Mouse (Mus musculus): Measurements from ENCODE around the gene Kalrn. TPM values are rescaled to one million over a fixed set of nuclear protein-coding genes. Genes with fewer than 3 reads are reported as not detected.

Gene Kalrn
- polyA plus RNA-seq, 1 experiment from 2014 or later = 11.0 TPM

GRCm38 (mm10) chr16:34400102-34400728, 173.1 kb downstream of the Kalrn start:
- DNase-seq (ENCODE audit: extremely low spot score, low spot score) = peak; percentile 45
- 51% methylated on average over 13 of the region's 13 CpGs for WGBS
- H3K36me3 ChIP-seq (replicated peaks) = no peaks in the 10 kb centered on the region
- no peaks in the 10 kb centered on the region for H3K9me3 ChIP-seq
- no peak overlapping the region for H3K27ac ChIP-seq
- peaks cover 10% of the 10 kb centered on the region; the same call in 1 of the 2 replicates for H3K4me1 ChIP-seq
- no peak overlapping the region for H3K4me3 ChIP-seq
- H3K27me3 ChIP-seq (ENCODE audit: poor library complexity, severe bottlenecking) = no peaks in the 10 kb centered on the region

DNA sequence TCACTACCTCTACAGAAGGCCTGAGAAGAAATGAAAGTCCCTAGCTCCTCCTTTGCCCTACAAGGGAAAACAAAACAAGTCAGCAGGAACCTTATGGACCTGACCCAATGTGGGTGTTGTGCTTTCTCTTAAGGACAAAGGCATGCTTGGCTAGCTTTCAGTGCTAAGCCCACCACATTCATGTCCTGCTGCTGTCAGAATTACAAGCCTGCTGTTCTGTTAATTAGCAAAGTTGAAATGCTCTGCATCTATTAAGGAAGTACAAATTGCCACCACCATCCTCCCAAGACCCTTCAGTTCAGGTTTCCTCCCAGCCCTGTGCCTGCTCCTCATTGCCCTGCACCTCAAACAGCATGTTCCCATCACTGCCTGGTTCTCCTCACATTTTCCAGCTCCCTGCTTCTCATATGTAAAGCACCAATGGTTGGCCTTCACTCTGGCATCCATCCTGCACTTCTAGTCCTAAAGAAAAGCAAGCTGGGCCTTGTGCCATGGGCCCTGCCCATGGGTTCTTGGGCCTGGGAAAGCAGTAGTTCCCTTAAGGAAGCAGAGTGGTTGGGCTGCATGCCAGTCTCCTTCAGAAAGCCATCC, 178.0 kb downstream of the Kalrn start:
- Histone ChIP-seq H3K4me3 (no peak overlapping the region), H3K4me1 (peaks cover 18% of the 10 kb centered on the region), H3K27me3 (ENCODE audit: poor library complexity, severe bottlenecking) (no peaks in the 10 kb centered on the region), H3K9me3 (no peaks in the 10 kb centered on the region), H3K27ac (no peak overlapping the region), H3K36me3 (replicated peaks) (no peaks in the 10 kb centered on the region; the same call in 1 of the 2 replicates)
- DNase-seq (ENCODE audit: extremely low spot score, low spot score) = no peak

DNA sequence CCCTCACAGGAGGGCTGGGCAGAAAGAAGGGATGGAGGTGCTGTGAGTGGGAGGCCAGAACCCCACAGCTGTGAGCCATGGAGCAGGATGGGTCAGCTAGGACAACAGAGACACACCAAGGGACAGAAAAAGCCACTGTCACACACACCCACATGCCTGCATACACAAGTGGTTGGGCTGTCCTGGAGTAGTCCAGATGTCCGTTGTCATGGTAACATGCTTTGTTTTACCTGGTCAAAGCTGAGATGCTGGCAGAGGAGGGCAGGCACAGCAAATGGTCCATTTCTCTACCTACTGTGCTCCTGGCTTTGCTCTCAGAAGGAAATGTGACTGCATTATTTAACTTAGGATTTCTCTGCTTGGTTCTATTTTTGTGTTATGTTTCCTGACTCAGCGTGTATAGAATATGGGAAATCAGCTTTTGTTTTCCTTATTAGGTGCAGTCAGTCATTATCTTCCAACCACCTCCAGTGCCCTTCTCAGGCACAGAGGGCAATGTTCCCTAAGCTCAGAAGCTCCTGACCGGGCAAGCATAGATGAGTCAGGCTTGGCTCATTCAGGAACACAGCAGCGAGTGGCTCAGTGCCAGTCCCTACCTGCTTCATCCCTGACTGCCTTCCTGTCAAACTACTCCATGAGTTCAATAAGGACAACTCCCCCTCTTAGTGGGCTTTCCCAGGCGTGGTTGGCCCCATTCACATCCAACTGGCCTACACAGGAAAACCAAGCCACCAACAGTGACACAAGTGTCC, 183.6 kb downstream of the Kalrn start:
- no peaks in the 10 kb centered on the region for H3K9me3 ChIP-seq
- H3K4me3 ChIP-seq = no peak overlapping the region
- H3K27me3 ChIP-seq (ENCODE audit: poor library complexity, severe bottlenecking) = no peaks in the 10 kb centered on the region
- no peak for DNase-seq (ENCODE audit: extremely low spot score, low spot score)
- H3K36me3 ChIP-seq (replicated peaks) = peaks cover 20% of the 10 kb centered on the region
- WGBS = 86% methylated on average over 5 of the region's 5 CpGs
- no peak overlapping the region for H3K27ac ChIP-seq
- H3K4me1 ChIP-seq = peaks cover 14% of the 10 kb centered on the region

DNA sequence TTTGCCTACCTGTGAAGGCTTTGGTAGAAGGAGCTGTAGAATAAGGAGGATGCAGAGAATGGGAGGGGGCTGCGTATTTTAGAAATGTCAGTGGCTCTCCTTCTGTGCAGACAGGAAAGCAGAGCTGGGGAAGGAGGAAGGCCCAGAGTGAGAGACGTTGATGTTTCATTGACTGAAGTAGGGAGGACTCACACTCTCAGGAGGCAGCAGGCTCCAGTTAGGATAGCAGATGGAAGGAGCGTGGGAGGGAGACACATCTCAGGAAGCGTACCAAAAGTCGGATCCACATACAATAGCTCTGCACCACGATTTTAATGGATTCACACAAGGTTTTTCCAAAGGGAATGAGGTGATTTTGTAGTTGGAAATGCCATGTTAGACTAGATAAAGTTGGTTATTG, 184.5 kb downstream of the Kalrn start:
- Histone ChIP-seq H3K27ac (no peak overlapping the region), H3K4me1 (peaks cover 12% of the 10 kb centered on the region), H3K27me3 (ENCODE audit: poor library complexity, severe bottlenecking) (no peaks in the 10 kb centered on the region), H3K4me3 (no peak overlapping the region), H3K36me3 (replicated peaks) (peaks cover 22% of the 10 kb centered on the region), H3K9me3 (no peaks in the 10 kb centered on the region)
- DNase-seq (ENCODE audit: extremely low spot score, low spot score) = no peak
- 90% methylated on average over 6 of the region's 6 CpGs for WGBS

DNA sequence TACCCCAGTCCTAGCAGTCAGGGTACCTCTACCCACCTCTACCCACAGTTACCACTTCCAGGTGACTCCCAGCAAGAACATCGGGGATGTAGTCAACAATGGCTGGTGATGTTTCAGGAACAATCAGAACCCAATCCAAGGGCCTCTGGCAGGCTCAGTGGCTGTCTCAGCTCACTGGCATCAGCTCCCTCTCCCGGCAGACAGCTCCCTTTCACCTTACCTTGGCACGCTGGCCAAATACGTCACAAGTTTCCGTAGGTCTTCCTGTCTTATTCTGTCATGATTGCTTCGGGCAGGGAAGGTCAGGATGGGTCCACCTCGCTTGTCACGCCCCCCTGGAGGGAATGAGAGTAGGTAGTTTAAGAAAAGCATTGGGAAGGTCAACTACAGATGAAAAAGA, 188.3 kb downstream of the Kalrn start:
- 94% methylated on average over 8 of the region's 8 CpGs for WGBS
- H3K9me3 ChIP-seq = no peaks in the 10 kb centered on the region
- H3K27ac ChIP-seq = no peak overlapping the region
- peaks cover 23% of the 10 kb centered on the region for H3K36me3 ChIP-seq (replicated peaks)
- no peak overlapping the region for H3K4me3 ChIP-seq
- no peaks in the 10 kb centered on the region for H3K27me3 ChIP-seq (ENCODE audit: poor library complexity, severe bottlenecking)
- H3K4me1 ChIP-seq = peaks cover 12% of the 10 kb centered on the region
- DNase-seq (ENCODE audit: extremely low spot score, low spot score) = no peak

DNA sequence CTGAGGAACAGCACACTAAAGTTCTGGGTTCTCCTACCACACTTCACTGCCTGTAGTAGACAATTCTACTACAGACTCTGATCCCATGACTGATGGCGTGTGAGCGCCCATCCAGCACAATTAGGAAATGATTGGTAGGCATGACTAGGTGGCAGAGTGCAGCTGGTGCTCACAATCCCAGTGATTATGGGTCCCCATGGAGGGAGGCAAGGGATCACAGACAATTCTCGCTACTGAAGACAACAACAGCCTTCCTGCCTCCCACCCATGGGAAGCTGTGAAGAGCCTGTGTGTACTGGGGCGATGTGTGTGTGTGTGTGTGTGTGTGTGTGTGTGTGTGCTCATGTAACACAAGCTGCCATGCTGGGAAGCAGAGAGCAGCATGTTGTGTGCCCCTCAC, 190.3 kb downstream of the Kalrn start:
- Histone ChIP-seq H3K36me3 (replicated peaks) (peaks cover 13% of the 10 kb centered on the region), H3K9me3 (no peaks in the 10 kb centered on the region), H3K4me1 (0 out of 2 replicates have a peak, but pooled peaks cover 4% of the 10 kb centered on the region), H3K27ac (peak overlapping the region; percentile 33; the same call in 1 of the 2 replicates), H3K27me3 (ENCODE audit: poor library complexity, severe bottlenecking) (no peaks in the 10 kb centered on the region), H3K4me3 (no peak overlapping the region)
- DNase-seq (ENCODE audit: extremely low spot score, low spot score) = no peak
- WGBS = 90% methylated on average over 4 of the region's 4 CpGs

DNA sequence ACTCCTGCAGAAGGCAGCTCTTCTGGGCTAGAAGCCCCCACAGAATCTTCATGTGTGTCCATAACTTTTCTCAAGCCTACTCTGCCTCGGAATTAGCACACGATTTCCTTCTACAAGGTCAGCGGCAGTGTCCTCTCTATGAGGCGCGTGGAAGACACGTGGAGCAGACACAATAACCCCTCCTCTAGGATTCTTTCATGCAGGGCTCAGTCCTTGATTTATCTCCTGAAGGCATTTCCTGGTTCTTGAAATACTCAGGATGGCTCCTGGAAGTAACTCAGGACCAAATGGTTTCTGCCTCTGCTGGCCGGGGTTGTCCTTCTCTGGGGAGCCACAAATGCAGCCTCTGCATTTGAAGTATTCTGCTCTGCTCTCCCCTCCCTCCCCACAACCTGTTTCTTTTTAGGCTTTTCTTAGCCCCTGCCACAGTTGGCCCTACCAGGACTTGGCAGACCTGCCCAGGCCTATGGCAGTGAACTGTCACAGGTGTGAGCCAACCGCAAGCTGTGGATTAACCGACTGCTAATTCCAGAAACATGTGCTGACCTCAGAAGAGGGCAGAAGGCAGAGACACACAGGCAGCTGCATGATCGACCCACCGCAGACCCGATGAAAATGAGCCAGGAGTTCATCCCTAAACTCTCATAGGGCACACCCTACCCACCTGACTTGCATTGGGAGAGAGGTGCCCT, 197.0 kb downstream of the Kalrn start:
- WGBS = 91% methylated on average over 12 of the region's 12 CpGs
- Histone ChIP-seq H3K4me1 (peaks cover 9% of the 10 kb centered on the region), H3K9me3 (no peaks in the 10 kb centered on the region), H3K4me3 (no peak overlapping the region), H3K27me3 (ENCODE audit: poor library complexity, severe bottlenecking) (no peaks in the 10 kb centered on the region), H3K27ac (no peak overlapping the region), H3K36me3 (replicated peaks) (no peaks in the 10 kb centered on the region)
- no peak for DNase-seq (ENCODE audit: extremely low spot score, low spot score)

DNA sequence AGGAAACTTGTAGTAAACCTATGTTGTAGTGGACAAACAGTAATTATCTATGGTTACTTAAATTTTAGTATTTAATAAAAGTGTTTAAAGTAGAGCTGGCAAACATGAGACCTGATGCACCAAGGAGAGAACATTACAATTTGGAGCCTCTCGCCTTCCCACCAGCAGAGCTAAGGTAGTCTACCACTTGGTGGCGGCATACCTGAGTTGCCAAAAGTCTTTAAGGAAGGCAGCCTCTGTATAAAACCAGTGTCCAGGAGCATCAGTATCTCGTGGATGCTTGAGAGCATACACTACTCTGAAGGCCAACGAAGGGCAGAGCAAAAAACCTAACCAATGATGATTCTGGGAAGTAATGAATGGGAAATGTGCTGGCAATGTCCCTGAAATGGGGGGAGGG, 199.8 kb downstream of the Kalrn start:
- Histone ChIP-seq H3K4me3 (no peak overlapping the region), H3K27ac (no peak overlapping the region), H3K27me3 (ENCODE audit: poor library complexity, severe bottlenecking) (no peaks in the 10 kb centered on the region), H3K9me3 (no peaks in the 10 kb centered on the region), H3K4me1 (peaks cover 11% of the 10 kb centered on the region), H3K36me3 (replicated peaks) (no peaks in the 10 kb centered on the region)
- 71% methylated on average over 4 of the region's 4 CpGs for WGBS
- DNase-seq (ENCODE audit: extremely low spot score, low spot score) = no peak

- H3K36me3 ChIP-seq (replicated peaks) = no peaks in the 10 kb centered on the region
- 89% methylated on average over 15 of the region's 15 CpGs for WGBS
- H3K4me1 ChIP-seq = peaks cover 8% of the 10 kb centered on the region
- DNase-seq (ENCODE audit: extremely low spot score, low spot score) = no peak
- H3K27ac ChIP-seq = no peak overlapping the region
- no peak overlapping the region for H3K4me3 ChIP-seq
- H3K27me3 ChIP-seq (ENCODE audit: poor library complexity, severe bottlenecking) = no peaks in the 10 kb centered on the region
- no peaks in the 10 kb centered on the region for H3K9me3 ChIP-seq
Observed at GRCm38 (mm10) chr16:34372103-34372741, 201.1 kb downstream of the Kalrn start.

DNA sequence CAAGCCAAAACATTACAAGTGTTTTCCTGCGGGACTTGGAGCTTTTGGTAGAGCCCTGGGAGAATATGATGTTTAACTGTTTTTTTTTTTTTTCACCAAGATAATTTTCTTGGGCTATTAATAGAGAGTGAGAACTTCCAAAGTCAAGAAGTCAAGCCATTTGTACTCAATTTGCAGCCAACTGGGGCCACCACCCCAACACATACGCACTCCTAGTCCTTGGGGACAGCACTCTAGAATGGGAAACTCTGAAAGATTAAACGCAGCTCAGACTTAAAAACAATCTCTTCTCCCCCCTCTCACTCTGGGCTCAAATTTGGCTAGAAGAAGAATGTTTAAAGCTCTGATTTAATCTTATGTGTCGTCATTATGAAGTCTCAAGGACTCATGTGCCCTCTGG, 214.1 kb downstream of the Kalrn start:
- no peaks in the 10 kb centered on the region for H3K27me3 ChIP-seq (ENCODE audit: poor library complexity, severe bottlenecking)
- H3K9me3 ChIP-seq = no peaks in the 10 kb centered on the region
- H3K4me1 ChIP-seq = 0 out of 2 replicates have a peak, but pooled peaks cover 4% of the 10 kb centered on the region
- 92% methylated on average over 4 of the region's 4 CpGs for WGBS
- no peak overlapping the region for H3K4me3 ChIP-seq
- H3K27ac ChIP-seq = no peak overlapping the region
- no peak for DNase-seq (ENCODE audit: extremely low spot score, low spot score)
- peaks cover 9% of the 10 kb centered on the region for H3K36me3 ChIP-seq (replicated peaks)

DNA sequence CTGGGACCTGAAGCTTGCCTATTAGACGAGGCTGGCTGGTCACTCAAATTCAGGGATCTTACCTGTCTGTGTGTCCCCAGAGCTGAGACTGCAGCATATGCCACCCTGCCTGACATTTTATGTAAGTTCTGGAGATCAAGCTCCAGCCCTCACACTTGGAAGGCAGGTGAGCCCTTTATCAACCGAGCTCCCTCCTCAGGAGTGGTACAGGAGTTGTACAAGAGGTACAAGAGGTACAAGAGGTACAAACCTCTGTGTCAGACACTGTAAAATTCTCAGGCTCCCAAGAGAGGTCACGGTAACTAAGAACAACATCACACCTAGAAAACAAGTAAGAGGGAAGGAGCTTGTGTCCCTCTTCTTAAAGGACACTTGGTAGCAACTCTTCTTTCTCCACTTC, 217.8 kb downstream of the Kalrn start:
- H3K4me3 ChIP-seq = no peak overlapping the region
- 89% methylated on average over 3 of the region's 3 CpGs for WGBS
- H3K27me3 ChIP-seq (ENCODE audit: poor library complexity, severe bottlenecking) = no peaks in the 10 kb centered on the region
- DNase-seq (ENCODE audit: extremely low spot score, low spot score) = no peak
- no peaks in the 10 kb centered on the region for H3K9me3 ChIP-seq
- H3K36me3 ChIP-seq (replicated peaks) = peaks cover 9% of the 10 kb centered on the region
- H3K4me1 ChIP-seq = peaks cover 7% of the 10 kb centered on the region
- no peak overlapping the region for H3K27ac ChIP-seq

GRCm38 (mm10) chr16:34354042-34354441, 219.3 kb downstream of the Kalrn start:
- Histone ChIP-seq H3K27ac (no peak overlapping the region), H3K9me3 (no peaks in the 10 kb centered on the region)

More at GRCm38 (mm10) chr16:34354042-34354441, 219.3 kb downstream of the Kalrn start:
- WGBS = 82% methylated on average over 3 of the region's 3 CpGs
- no peak for DNase-seq (ENCODE audit: extremely low spot score, low spot score)
- Histone ChIP-seq H3K27me3 (ENCODE audit: poor library complexity, severe bottlenecking) (no peaks in the 10 kb centered on the region), H3K4me1 (peaks cover 7% of the 10 kb centered on the region), H3K36me3 (replicated peaks) (peaks cover 9% of the 10 kb centered on the region), H3K4me3 (no peak overlapping the region)
